Mouse (Mus musculus): ENCODE measurements around the gene Kif23.

GRCm38 (mm10) chr9:61884375-61884774, 62.2 kb downstream of the Kif23 start:
- TF ChIP-seq POLR2A (IDR thresholded peaks at IDR 0.05; ENCODE audit: borderline replicate concordance, extremely low read depth, low read depth, low read length) (no peak), CTCF (IDR thresholded peaks at IDR 0.05; ENCODE audit: insufficient read depth, low read length) (no peak)
